Mouse (Mus musculus): ENCODE data around the gene Tle6. TPM values are rescaled to one million over a fixed set of nuclear protein-coding genes. Genes with fewer than 3 reads are reported as not detected.
A peak's percentile ranks its signal among the peaks of the same experiment; 100 is the strongest.

Gene Tle6
- total RNA-seq, 2 experiments from 2014 or later = 1.3 to 3.0 TPM

GRCm38 (mm10) chr10:81623441-81623840, 22.6 kb upstream of the Tle6 start:
- no peak for DNase-seq

- no peak for DNase-seq
Observed at GRCm38 (mm10) chr10:81620786-81621185, 19.9 kb upstream of the Tle6 start.

GRCm38 (mm10) chr10:81619976-81620375, 19.1 kb upstream of the Tle6 start:
- no peak for DNase-seq

GRCm38 (mm10) chr10:81615486-81615885, 14.6 kb upstream of the Tle6 start:
- DNase-seq = peak; percentile 64 to 69

GRCm38 (mm10) chr10:81612779-81613178, 11.9 kb upstream of the Tle6 start:
- DNase-seq = no peak

GRCm38 (mm10) chr10:81608308-81608707, 7.4 kb upstream of the Tle6 start:
- DNase-seq = no peak

- peak; percentile 92 for DNase-seq
Observed at GRCm38 (mm10) chr10:81605974-81606751, 5.3 kb upstream of the Tle6 start, which contains the start of gene BC025920. Gene BC025920, plus strand, starts transcription at chr10:81606270.

- DNase-seq = no peak
Observed at GRCm38 (mm10) chr10:81605666-81605973, 4.7 kb upstream of the Tle6 start.

- peak; percentile 83 for DNase-seq
Observed at GRCm38 (mm10) chr10:81604968-81605665, 4.2 kb upstream of the Tle6 start.

GRCm38 (mm10) chr10:81604019-81604967, 3.4 kb upstream of the Tle6 start:
- DNase-seq = no peak

- DNase-seq = no peak
Observed at GRCm38 (mm10) chr10:81602741-81603151, 1.9 kb upstream of the Tle6 start.

GRCm38 (mm10) chr10:81601396-81601905, 578 bp upstream of the Tle6 start:
- DNase-seq = no peak

- DNase-seq = no peak
Observed at GRCm38 (mm10) chr10:81600096-81600495, 777 bp downstream of the Tle6 start.

- DNase-seq = no peak
Observed at GRCm38 (mm10) chr10:81599630-81600029, 1.2 kb downstream of the Tle6 start.

- DNase-seq = no peak
Observed at GRCm38 (mm10) chr10:81598871-81599270, 2.0 kb downstream of the Tle6 start.

- DNase-seq = no peak
Observed at GRCm38 (mm10) chr10:81598342-81598741, 2.5 kb downstream of the Tle6 start.

GRCm38 (mm10) chr10:81597137-81597950, 3.5 kb downstream of the Tle6 start:
- DNase-seq = no peak

- no peak for DNase-seq
Observed at GRCm38 (mm10) chr10:81596611-81597010, 4.3 kb downstream of the Tle6 start.

- no peak for DNase-seq
Observed at GRCm38 (mm10) chr10:81595599-81595998, 5.3 kb downstream of the Tle6 start.

- DNase-seq = no peak
Observed at GRCm38 (mm10) chr10:81593935-81594334, 6.9 kb downstream of the Tle6 start.

GRCm38 (mm10) chr10:81593223-81593622, 7.7 kb downstream of the Tle6 start:
- no peak for DNase-seq

- no peak for DNase-seq
Observed at GRCm38 (mm10) chr10:81592631-81593030, 8.2 kb downstream of the Tle6 start.

Data from layer of hippocampus, postnatal 36 days (tissue).